Mouse (Mus musculus): ENCODE results near the gene Morn1. TPM values are rescaled to one million over a fixed set of nuclear protein-coding genes. Genes with fewer than 3 reads are reported as not detected.

Morn1 gene
- polyA plus RNA-seq, 1 experiment from 2014 or later: 1.8 TPM

DNA sequence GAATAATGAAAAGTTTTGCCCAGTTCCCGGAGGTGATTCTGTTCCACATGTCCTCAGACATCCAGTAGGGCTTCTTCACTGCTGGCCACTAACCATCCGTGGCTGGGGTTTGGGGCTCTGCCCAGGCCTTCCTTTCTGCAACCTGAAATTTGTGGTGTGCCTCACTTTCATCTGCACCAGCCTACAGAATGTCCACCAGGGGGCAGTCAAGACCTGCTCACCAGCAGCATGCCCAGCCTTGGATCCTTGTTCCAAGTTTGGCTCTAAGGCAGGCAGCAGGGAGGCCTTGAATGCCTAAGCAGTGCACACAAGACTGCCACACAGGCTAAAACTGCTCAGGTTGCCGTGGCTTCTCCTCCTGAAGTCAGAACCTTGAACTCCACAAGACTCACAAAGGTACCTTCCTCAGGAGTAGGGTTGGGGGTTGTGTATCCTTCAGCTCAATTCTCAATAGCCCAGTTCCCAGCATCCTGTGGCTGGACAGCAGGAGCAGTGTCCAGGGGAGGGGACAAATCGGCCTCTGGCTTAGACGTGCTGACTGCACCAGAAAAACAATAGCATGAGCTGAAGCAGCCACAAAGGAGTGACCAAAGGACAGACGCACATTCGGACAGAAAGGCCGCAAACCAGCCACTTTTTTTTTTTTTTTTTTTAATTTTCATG, 9.0 kb downstream of the Morn1 start:
- Histone ChIP-seq H3K36me3 (ENCODE audit: control insufficient read depth, insufficient read depth) (0 out of 2 replicates have a peak, but pooled peaks cover 2% of the 10 kb centered on the region), H3K27me3 (ENCODE audit: control insufficient read depth, insufficient read depth, low read length) (no peaks in the 10 kb centered on the region), H3K27ac (ENCODE audit: low read length) (no peak overlapping the region), H3K9me3 (replicated peaks; ENCODE audit: control insufficient read depth, low read length) (no peaks in the 10 kb centered on the region), H3K4me2 (ENCODE audit: low read depth, low read length) (no peak overlapping the region), H3K4me3 (ENCODE audit: low read length) (no peak overlapping the region), H3K4me1 (ENCODE audit: control insufficient read depth, insufficient read depth, low read length) (peaks cover 3% of the 10 kb centered on the region; the same call in 1 of the 2 replicates), H3K9ac (ENCODE audit: low read length) (0 out of 2 replicates have a peak overlapping the region, but pooled peaks have one; percentile 22)
- 40% methylated on average over 8 of the region's 8 CpGs for WGBS
- ATAC-seq (replicated peaks; ENCODE audit: extremely low read depth, insufficient read depth, low FRiP score): peak; percentile 72

GRCm38 (mm10) chr4:155095967-155096366, 9.6 kb downstream of the Morn1 start:
- Histone ChIP-seq H3K4me2 (ENCODE audit: low read depth, low read length) (no peak overlapping the region), H3K4me3 (ENCODE audit: low read length) (no peak overlapping the region)

GRCm38 (mm10) chr4:155097452-155097851, 11.1 kb downstream of the Morn1 start:
- WGBS: 86% methylated on average over 6 of the region's 6 CpGs

More at GRCm38 (mm10) chr4:155095967-155096366, 9.6 kb downstream of the Morn1 start:
- H3K27me3 ChIP-seq (ENCODE audit: control insufficient read depth, insufficient read depth, low read length): no peaks in the 10 kb centered on the region
- 0 out of 2 replicates have a peak, but pooled peaks cover 2% of the 10 kb centered on the region for H3K36me3 ChIP-seq (ENCODE audit: control insufficient read depth, insufficient read depth)
- no peak overlapping the region for H3K9ac ChIP-seq (ENCODE audit: low read length)
- whole genome bisulfite sequencing: 91% methylated on average over 8 of the region's 8 CpGs
- H3K9me3 ChIP-seq (replicated peaks; ENCODE audit: control insufficient read depth, low read length): no peaks in the 10 kb centered on the region
- H3K4me1 ChIP-seq (ENCODE audit: control insufficient read depth, insufficient read depth, low read length): peaks cover 3% of the 10 kb centered on the region; the same call in 1 of the 2 replicates
- H3K27ac ChIP-seq (ENCODE audit: low read length): no peak overlapping the region
- ATAC-seq (replicated peaks; ENCODE audit: extremely low read depth, insufficient read depth, low FRiP score): no peak

GRCm38 (mm10) chr4:155098572-155098971, 12.2 kb downstream of the Morn1 start:
- peaks cover 3% of the 10 kb centered on the region; the same call in 1 of the 2 replicates for H3K4me1 ChIP-seq (ENCODE audit: control insufficient read depth, insufficient read depth, low read length)
- H3K9me3 ChIP-seq (replicated peaks; ENCODE audit: control insufficient read depth, low read length): no peaks in the 10 kb centered on the region
- no peaks in the 10 kb centered on the region for H3K36me3 ChIP-seq (ENCODE audit: control insufficient read depth, insufficient read depth)
- 0 out of 2 replicates have a peak overlapping the region, but pooled peaks have one; percentile 17 for H3K9ac ChIP-seq (ENCODE audit: low read length)
- H3K4me3 ChIP-seq (ENCODE audit: low read length): no peak overlapping the region
- H3K27me3 ChIP-seq (ENCODE audit: control insufficient read depth, insufficient read depth, low read length): no peaks in the 10 kb centered on the region
- 50% methylated on average over 4 of the region's 4 CpGs for WGBS
- no peak overlapping the region for H3K27ac ChIP-seq (ENCODE audit: low read length)
- no peak for ATAC-seq (replicated peaks; ENCODE audit: extremely low read depth, insufficient read depth, low FRiP score)
- H3K4me2 ChIP-seq (ENCODE audit: low read depth, low read length): no peak overlapping the region

More at GRCm38 (mm10) chr4:155097452-155097851, 11.1 kb downstream of the Morn1 start:
- Histone ChIP-seq H3K4me1 (ENCODE audit: control insufficient read depth, insufficient read depth, low read length) (peaks cover 3% of the 10 kb centered on the region; the same call in 1 of the 2 replicates), H3K27ac (ENCODE audit: low read length) (no peak overlapping the region), H3K9me3 (replicated peaks; ENCODE audit: control insufficient read depth, low read length) (no peaks in the 10 kb centered on the region), H3K36me3 (ENCODE audit: control insufficient read depth, insufficient read depth) (no peaks in the 10 kb centered on the region), H3K4me3 (ENCODE audit: low read length) (no peak overlapping the region), H3K9ac (ENCODE audit: low read length) (no peak overlapping the region), H3K4me2 (ENCODE audit: low read depth, low read length) (no peak overlapping the region), H3K27me3 (ENCODE audit: control insufficient read depth, insufficient read depth, low read length) (no peaks in the 10 kb centered on the region)
- ATAC-seq (replicated peaks; ENCODE audit: extremely low read depth, insufficient read depth, low FRiP score): no peak

DNA sequence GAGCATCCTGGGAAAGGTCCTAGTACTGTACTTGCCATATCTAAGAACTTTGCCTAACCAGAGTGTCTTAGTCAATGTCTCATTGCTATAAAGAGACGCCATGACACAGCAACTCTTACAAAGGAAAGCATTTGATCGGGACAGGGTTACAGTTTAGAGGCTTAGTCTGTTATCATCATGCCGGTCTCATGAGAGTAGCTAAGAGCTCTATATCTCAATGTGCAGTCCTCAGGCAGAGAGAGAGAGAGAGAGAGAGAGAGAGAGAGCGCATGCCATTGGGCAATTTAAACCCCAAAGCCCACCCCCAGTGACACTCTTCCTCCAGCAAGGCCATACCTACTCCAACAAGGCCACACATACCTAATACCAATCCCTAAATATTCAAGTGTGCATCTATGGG, 21.5 kb downstream of the Morn1 start:
- H3K9me3 ChIP-seq (replicated peaks; ENCODE audit: control insufficient read depth, low read length): no peaks in the 10 kb centered on the region
- no peaks in the 10 kb centered on the region for H3K4me1 ChIP-seq (ENCODE audit: control insufficient read depth, insufficient read depth, low read length)
- H3K4me2 ChIP-seq (ENCODE audit: low read depth, low read length): no peak overlapping the region
- no peaks in the 10 kb centered on the region for H3K27me3 ChIP-seq (ENCODE audit: control insufficient read depth, insufficient read depth, low read length)
- no peak overlapping the region for H3K4me3 ChIP-seq (ENCODE audit: low read length)
- ATAC-seq (replicated peaks; ENCODE audit: extremely low read depth, insufficient read depth, low FRiP score): no peak
- no peaks in the 10 kb centered on the region for H3K36me3 ChIP-seq (ENCODE audit: control insufficient read depth, insufficient read depth)
- no peak overlapping the region for H3K27ac ChIP-seq (ENCODE audit: low read length)
- 68% methylated on average over 4 of the region's 4 CpGs for WGBS
- H3K9ac ChIP-seq (ENCODE audit: low read length): no peak overlapping the region

- Histone ChIP-seq H3K4me1 (ENCODE audit: control insufficient read depth, insufficient read depth, low read length) (peaks cover 10% of the 10 kb centered on the region), H3K9ac (ENCODE audit: low read length) (no peak overlapping the region), H3K27ac (ENCODE audit: low read length) (0 out of 2 replicates have a peak overlapping the region, but pooled peaks have one; percentile 8), H3K36me3 (ENCODE audit: control insufficient read depth, insufficient read depth) (no peaks in the 10 kb centered on the region), H3K27me3 (ENCODE audit: control insufficient read depth, insufficient read depth, low read length) (no peaks in the 10 kb centered on the region), H3K4me2 (ENCODE audit: low read depth, low read length) (no peak overlapping the region), H3K4me3 (ENCODE audit: low read length) (no peak overlapping the region), H3K9me3 (replicated peaks; ENCODE audit: control insufficient read depth, low read length) (no peaks in the 10 kb centered on the region)
- 60% methylated on average over 5 of the region's 5 CpGs for WGBS
- no peak for ATAC-seq (replicated peaks; ENCODE audit: extremely low read depth, insufficient read depth, low FRiP score)
These were observed 23.1 kb downstream of the Morn1 start for GRCm38 (mm10) chr4:155109471-155109870.

GRCm38 (mm10) chr4:155113766-155114410, 27.5 kb downstream of the Morn1 start:
- H3K9ac ChIP-seq (ENCODE audit: low read length): 0 out of 2 replicates have a peak overlapping the region, but pooled peaks have one; percentile 11
- WGBS: 67% methylated on average over 8 of the region's 8 CpGs
- ATAC-seq (replicated peaks; ENCODE audit: extremely low read depth, insufficient read depth, low FRiP score): no peak; the same call in 1 of the 2 replicates
- H3K9me3 ChIP-seq (replicated peaks; ENCODE audit: control insufficient read depth, low read length): no peaks in the 10 kb centered on the region
- H3K27me3 ChIP-seq (ENCODE audit: control insufficient read depth, insufficient read depth, low read length): no peaks in the 10 kb centered on the region
- H3K4me2 ChIP-seq (ENCODE audit: low read depth, low read length): no peak overlapping the region
- H3K36me3 ChIP-seq (ENCODE audit: control insufficient read depth, insufficient read depth): no peaks in the 10 kb centered on the region
- 0 out of 2 replicates have a peak overlapping the region, but pooled peaks have one; percentile 15 for H3K27ac ChIP-seq (ENCODE audit: low read length)
- H3K4me1 ChIP-seq (ENCODE audit: control insufficient read depth, insufficient read depth, low read length): peaks cover 10% of the 10 kb centered on the region
- no peak overlapping the region for H3K4me3 ChIP-seq (ENCODE audit: low read length)

DNA sequence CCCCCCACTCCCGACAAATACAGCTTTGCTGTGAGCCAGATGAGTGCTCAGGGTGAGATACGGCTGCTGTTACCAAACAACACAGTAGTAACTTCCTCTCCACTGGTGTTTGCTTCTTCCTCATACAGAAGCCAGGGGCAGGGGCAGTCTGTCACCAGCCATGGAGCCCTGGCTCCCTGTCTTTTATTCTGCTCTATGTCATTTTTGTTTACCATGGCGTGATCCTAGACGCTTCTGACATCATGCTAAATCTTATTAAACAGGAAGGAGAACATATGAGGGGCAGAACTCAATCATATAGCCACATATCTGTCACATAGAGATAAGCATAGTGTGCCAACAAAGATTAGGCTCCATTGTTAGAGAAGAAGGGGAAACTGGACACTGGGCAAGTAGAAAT, 30.2 kb downstream of the Morn1 start:
- 73% methylated on average over 4 of the region's 4 CpGs for WGBS

DNA sequence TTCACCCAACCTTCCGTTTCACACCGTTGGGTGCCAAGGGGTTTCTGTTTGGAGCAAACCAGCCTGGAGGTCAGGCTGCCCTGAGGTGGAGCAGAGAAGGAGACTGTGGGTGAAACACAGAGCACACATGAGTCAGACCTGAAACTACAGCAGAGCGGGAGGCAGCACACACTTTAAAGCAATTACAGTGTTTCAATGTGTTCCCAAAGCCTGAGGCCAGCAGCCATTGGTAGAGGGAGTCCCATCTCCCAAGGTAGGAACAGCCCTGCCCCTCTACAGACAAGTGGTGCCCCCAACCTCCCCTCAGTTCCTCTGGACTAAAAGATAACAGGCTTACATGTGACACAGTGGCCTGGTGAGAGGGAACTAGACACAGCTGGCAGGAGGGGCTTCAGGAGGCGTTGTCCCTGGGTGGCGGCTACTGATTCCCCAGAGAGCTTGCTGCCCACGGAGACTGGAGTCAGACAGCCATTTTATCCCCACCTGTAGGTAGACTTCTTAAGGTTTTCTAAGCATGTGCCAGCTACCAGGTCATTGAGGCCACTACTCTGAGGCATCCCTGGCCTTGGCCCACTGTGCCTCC, 31.1 kb downstream of the Morn1 start:
- ATAC-seq (replicated peaks; ENCODE audit: extremely low read depth, insufficient read depth, low FRiP score): no peak
- Histone ChIP-seq H3K27ac (ENCODE audit: low read length) (no peak overlapping the region), H3K4me1 (ENCODE audit: control insufficient read depth, insufficient read depth, low read length) (peaks cover 18% of the 10 kb centered on the region), H3K4me3 (ENCODE audit: low read length) (no peak overlapping the region), H3K9me3 (replicated peaks; ENCODE audit: control insufficient read depth, low read length) (no peaks in the 10 kb centered on the region), H3K36me3 (ENCODE audit: control insufficient read depth, insufficient read depth) (no peaks in the 10 kb centered on the region), H3K4me2 (ENCODE audit: low read depth, low read length) (no peak overlapping the region), H3K27me3 (ENCODE audit: control insufficient read depth, insufficient read depth, low read length) (no peaks in the 10 kb centered on the region), H3K9ac (ENCODE audit: low read length) (no peak overlapping the region)
- WGBS: 68% methylated on average over 6 of the region's 6 CpGs

More for the DNA sequence above, 30.2 kb downstream of the Morn1 start:
- Histone ChIP-seq H3K27ac (ENCODE audit: low read length) (no peak overlapping the region), H3K36me3 (ENCODE audit: control insufficient read depth, insufficient read depth) (no peaks in the 10 kb centered on the region), H3K4me3 (ENCODE audit: low read length) (no peak overlapping the region), H3K4me2 (ENCODE audit: low read depth, low read length) (no peak overlapping the region), H3K9me3 (replicated peaks; ENCODE audit: control insufficient read depth, low read length) (no peaks in the 10 kb centered on the region), H3K4me1 (ENCODE audit: control insufficient read depth, insufficient read depth, low read length) (peaks cover 13% of the 10 kb centered on the region), H3K9ac (ENCODE audit: low read length) (no peak overlapping the region), H3K27me3 (ENCODE audit: control insufficient read depth, insufficient read depth, low read length) (no peaks in the 10 kb centered on the region)
- no peak for ATAC-seq (replicated peaks; ENCODE audit: extremely low read depth, insufficient read depth, low FRiP score)

All from heart, embryonic 16.5 days (tissue).